Mouse (Mus musculus): ENCODE data around the gene Gpr156. TPM values are rescaled to one million over a fixed set of nuclear protein-coding genes. Genes with fewer than 3 reads are reported as not detected.

Gpr156 gene
- total and polyA plus RNA-seq, 3 experiments, result 0.05 TPM; not detected in 2

GRCm38 (mm10) chr16:38011486-38011885 is 95.2 kb downstream of the Gpr156 start:
- Histone ChIP-seq H3K4me1 (ENCODE audit: insufficient read depth, low read depth, low read length) (no peaks in the 10 kb centered on the region), H3K4me3 (ENCODE audit: low read depth, low read length) (no peak overlapping the region), H3K36me3 (replicated peaks) (no peaks in the 10 kb centered on the region), H3K9me3 (replicated peaks) (no peaks in the 10 kb centered on the region), H3K27me3 (ENCODE audit: insufficient read depth, low read length) (peaks cover 7% of the 10 kb centered on the region)
- TF ChIP-seq POLR2AphosphoS5 (IDR thresholded peaks at IDR 0.05; ENCODE audit: insufficient replicate concordance, low read depth, low read length), result no peak
- no peak for TF ChIP-seq TAL1 (conservative IDR thresholded peaks at IDR 0.05; ENCODE audit: low read depth, low read length)
- no peak for TF ChIP-seq CTCF (IDR thresholded peaks at IDR 0.05; ENCODE audit: low read depth, low read length)
- TF ChIP-seq GATA1 (IDR thresholded peaks at IDR 0.05; ENCODE audit: borderline replicate concordance, low read length), result no peak
- TF ChIP-seq GATA2 (IDR thresholded peaks at IDR 0.05; ENCODE audit: borderline replicate concordance, low read depth, low read length), result no peak
- ATAC-seq (ENCODE audit: extremely low read depth, insufficient number of reproducible peaks, low FRiP score, poor library complexity, severe bottlenecking) (no peak), DNase-seq (ENCODE audit: low spot score) (no peak)

- H3K36me3 ChIP-seq (replicated peaks), result no peaks in the 10 kb centered on the region
- no peaks in the 10 kb centered on the region for H3K4me1 ChIP-seq (ENCODE audit: insufficient read depth, low read depth, low read length)
- DNase-seq (ENCODE audit: low spot score) (no peak), ATAC-seq (ENCODE audit: extremely low read depth, insufficient number of reproducible peaks, low FRiP score, poor library complexity, severe bottlenecking) (no peak)
- no peaks in the 10 kb centered on the region for H3K9me3 ChIP-seq (replicated peaks)
- peaks cover 7% of the 10 kb centered on the region for H3K27me3 ChIP-seq (ENCODE audit: insufficient read depth, low read length)
- TF ChIP-seq GATA1 (IDR thresholded peaks at IDR 0.05; ENCODE audit: borderline replicate concordance, low read length), result no peak
- TF ChIP-seq CTCF (IDR thresholded peaks at IDR 0.05; ENCODE audit: low read depth, low read length), result no peak
- TF ChIP-seq GATA2 (IDR thresholded peaks at IDR 0.05; ENCODE audit: borderline replicate concordance, low read depth, low read length), result no peak
- no peak for TF ChIP-seq TAL1 (conservative IDR thresholded peaks at IDR 0.05; ENCODE audit: low read depth, low read length)
- no peak for TF ChIP-seq POLR2AphosphoS5 (IDR thresholded peaks at IDR 0.05; ENCODE audit: insufficient replicate concordance, low read depth, low read length)
- no peak overlapping the region for H3K4me3 ChIP-seq (ENCODE audit: low read depth, low read length)
Observed at GRCm38 (mm10) chr16:38012382-38012781, 96.1 kb downstream of the Gpr156 start.

DNA sequence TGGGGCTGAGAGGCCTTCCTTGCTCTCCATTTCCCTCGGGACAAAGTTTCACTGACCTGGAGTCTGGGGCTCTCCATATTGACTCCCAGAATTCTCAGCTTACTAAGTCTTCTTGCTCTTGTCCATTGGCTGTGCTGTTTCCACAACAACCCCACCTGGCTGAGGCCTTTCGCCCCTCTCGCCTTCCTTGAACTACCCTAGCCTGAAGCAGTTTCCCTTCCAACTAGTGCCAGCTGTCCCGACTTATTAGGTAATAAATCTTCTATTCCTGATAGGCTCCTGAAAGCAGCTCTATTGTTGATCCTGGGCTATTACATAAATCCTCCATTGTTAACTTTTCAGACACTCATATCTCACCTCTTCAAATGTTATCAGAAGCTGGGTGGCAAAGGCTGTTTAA is 96.6 kb downstream of the Gpr156 start:
- TF ChIP-seq GATA2 (IDR thresholded peaks at IDR 0.05; ENCODE audit: borderline replicate concordance, low read depth, low read length), result no peak
- no peak for TF ChIP-seq GATA1 (IDR thresholded peaks at IDR 0.05; ENCODE audit: borderline replicate concordance, low read length)
- TF ChIP-seq POLR2AphosphoS5 (IDR thresholded peaks at IDR 0.05; ENCODE audit: insufficient replicate concordance, low read depth, low read length), result no peak
- no peak for TF ChIP-seq TAL1 (conservative IDR thresholded peaks at IDR 0.05; ENCODE audit: low read depth, low read length)
- no peak for TF ChIP-seq CTCF (IDR thresholded peaks at IDR 0.05; ENCODE audit: low read depth, low read length)
- H3K36me3 ChIP-seq (replicated peaks), result no peaks in the 10 kb centered on the region
- H3K9me3 ChIP-seq (replicated peaks), result no peaks in the 10 kb centered on the region
- H3K27me3 ChIP-seq (ENCODE audit: insufficient read depth, low read length), result peaks cover 10% of the 10 kb centered on the region
- ATAC-seq (ENCODE audit: extremely low read depth, insufficient number of reproducible peaks, low FRiP score, poor library complexity, severe bottlenecking) (no peak), DNase-seq (ENCODE audit: low spot score) (no peak)
- no peaks in the 10 kb centered on the region for H3K4me1 ChIP-seq (ENCODE audit: insufficient read depth, low read depth, low read length)
- no peak overlapping the region for H3K4me3 ChIP-seq (ENCODE audit: low read depth, low read length)

DNA sequence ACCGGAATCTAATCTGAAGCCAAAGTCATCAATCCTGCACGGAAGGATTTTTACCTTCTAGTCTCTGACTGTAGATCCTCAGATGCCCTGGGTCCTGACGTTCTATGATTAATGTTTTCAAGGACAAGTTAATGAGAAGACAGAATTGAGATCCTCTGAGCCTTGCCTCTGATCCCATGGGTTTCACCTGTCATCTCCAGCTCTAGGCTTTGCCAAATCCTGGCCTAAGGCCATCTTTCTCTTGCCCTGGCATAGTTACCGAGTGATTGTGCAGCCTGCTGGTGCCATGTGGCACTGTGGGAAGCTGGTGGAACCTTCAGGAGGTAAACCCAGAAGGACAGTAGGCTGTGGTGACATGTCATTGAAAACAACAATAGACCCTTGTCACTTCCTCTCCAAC is 98.7 kb downstream of the Gpr156 start:
- Histone ChIP-seq H3K9me3 (replicated peaks) (no peaks in the 10 kb centered on the region), H3K27me3 (ENCODE audit: insufficient read depth, low read length) (peaks cover 9% of the 10 kb centered on the region; the same call in 1 of the 2 replicates), H3K4me1 (ENCODE audit: insufficient read depth, low read depth, low read length) (no peaks in the 10 kb centered on the region), H3K36me3 (replicated peaks) (no peaks in the 10 kb centered on the region), H3K4me3 (ENCODE audit: low read depth, low read length) (no peak overlapping the region)
- TF ChIP-seq GATA1 (IDR thresholded peaks at IDR 0.05; ENCODE audit: borderline replicate concordance, low read length), result no peak
- no peak for TF ChIP-seq GATA2 (IDR thresholded peaks at IDR 0.05; ENCODE audit: borderline replicate concordance, low read depth, low read length)
- no peak for TF ChIP-seq TAL1 (conservative IDR thresholded peaks at IDR 0.05; ENCODE audit: low read depth, low read length)
- no peak for TF ChIP-seq CTCF (IDR thresholded peaks at IDR 0.05; ENCODE audit: low read depth, low read length)
- no peak for TF ChIP-seq POLR2AphosphoS5 (IDR thresholded peaks at IDR 0.05; ENCODE audit: insufficient replicate concordance, low read depth, low read length)
- DNase-seq (ENCODE audit: low spot score) (no peak), ATAC-seq (ENCODE audit: extremely low read depth, insufficient number of reproducible peaks, low FRiP score, poor library complexity, severe bottlenecking) (no peak)

DNA sequence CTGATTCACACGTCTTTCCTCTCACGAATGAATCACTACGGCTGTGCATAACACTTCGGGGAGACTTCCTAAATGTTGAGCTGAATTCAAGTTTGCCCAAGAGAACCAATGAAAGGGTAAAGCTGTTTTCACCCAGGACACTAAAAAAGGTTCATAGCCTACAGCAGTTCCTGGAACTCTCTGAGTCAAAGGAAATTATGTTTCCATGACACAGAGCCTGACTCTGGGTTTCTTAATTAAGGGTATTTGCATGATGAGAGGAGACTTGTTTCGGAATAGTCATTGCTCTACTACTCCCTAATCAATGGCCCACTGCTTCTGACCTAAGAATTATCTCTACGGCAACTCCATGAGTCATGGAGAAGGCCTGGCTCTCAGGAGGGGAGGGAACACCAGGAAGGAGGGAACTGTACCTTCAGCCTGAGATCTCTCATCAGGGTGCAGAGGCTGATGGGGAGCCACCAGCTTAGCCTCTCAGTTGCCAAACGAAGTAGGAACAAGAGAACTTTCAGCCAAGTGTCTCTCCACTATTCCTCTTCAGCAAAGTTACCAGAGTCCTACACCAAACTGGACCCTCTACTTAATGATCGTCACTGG is 100.7 kb downstream of the Gpr156 start:
- H3K36me3 ChIP-seq (replicated peaks), result no peaks in the 10 kb centered on the region
- ATAC-seq (ENCODE audit: extremely low read depth, insufficient number of reproducible peaks, low FRiP score, poor library complexity, severe bottlenecking) (no peak), DNase-seq (ENCODE audit: low spot score) (no peak)
- no peak for TF ChIP-seq TAL1 (conservative IDR thresholded peaks at IDR 0.05; ENCODE audit: low read depth, low read length)
- no peak for TF ChIP-seq POLR2AphosphoS5 (IDR thresholded peaks at IDR 0.05; ENCODE audit: insufficient replicate concordance, low read depth, low read length)
- TF ChIP-seq CTCF (IDR thresholded peaks at IDR 0.05; ENCODE audit: low read depth, low read length), result no peak
- no peak for TF ChIP-seq GATA1 (IDR thresholded peaks at IDR 0.05; ENCODE audit: borderline replicate concordance, low read length)
- TF ChIP-seq GATA2 (IDR thresholded peaks at IDR 0.05; ENCODE audit: borderline replicate concordance, low read depth, low read length), result no peak
- no peak overlapping the region for H3K4me3 ChIP-seq (ENCODE audit: low read depth, low read length)
- no peaks in the 10 kb centered on the region for H3K9me3 ChIP-seq (replicated peaks)
- H3K27me3 ChIP-seq (ENCODE audit: insufficient read depth, low read length), result peaks cover 9% of the 10 kb centered on the region; the same call in 1 of the 2 replicates
- no peaks in the 10 kb centered on the region for H3K4me1 ChIP-seq (ENCODE audit: insufficient read depth, low read depth, low read length)

GRCm38 (mm10) chr16:38017958-38018376 is 101.7 kb downstream of the Gpr156 start:
- Histone ChIP-seq H3K9me3 (replicated peaks) (no peaks in the 10 kb centered on the region), H3K4me1 (ENCODE audit: insufficient read depth, low read depth, low read length) (no peaks in the 10 kb centered on the region), H3K4me3 (ENCODE audit: low read depth, low read length) (no peak overlapping the region), H3K27me3 (ENCODE audit: insufficient read depth, low read length) (peaks cover 9% of the 10 kb centered on the region; the same call in 1 of the 2 replicates), H3K36me3 (replicated peaks) (no peaks in the 10 kb centered on the region)
- DNase-seq (ENCODE audit: low spot score), result no peak
- ATAC-seq (ENCODE audit: extremely low read depth, insufficient number of reproducible peaks, low FRiP score, poor library complexity, severe bottlenecking), result no peak
- TF ChIP-seq TAL1 (conservative IDR thresholded peaks at IDR 0.05; ENCODE audit: low read depth, low read length) (no peak), POLR2AphosphoS5 (IDR thresholded peaks at IDR 0.05; ENCODE audit: insufficient replicate concordance, low read depth, low read length) (no peak), GATA2 (IDR thresholded peaks at IDR 0.05; ENCODE audit: borderline replicate concordance, low read depth, low read length) (no peak), CTCF (IDR thresholded peaks at IDR 0.05; ENCODE audit: low read depth, low read length) (no peak), GATA1 (IDR thresholded peaks at IDR 0.05; ENCODE audit: borderline replicate concordance, low read length) (no peak)
